Mouse (Mus musculus) embryo, embryonic 10.5 days (tissue): ENCODE measurements at regions not wholly inside any gene's neighbourhood (a gene's known extent, or its start where the extent isn't known, plus 50 kb on each side); places are given as distances from the start of the nearest gene placed in this dataset.

ENCODE experiments used
- DNase-seq: peaks from one replicate; pipeline ENCODE4 v3.0.0-alpha.2; 2015; ENCODE audit warnings: low spot score

- DNase-seq, result peak; percentile 59
Measured at GRCm38 (mm10) chr17:31776949-31777607, 78.5 kb downstream of the Sik1 start.

- no peak for DNase-seq
Measured at GRCm38 (mm10) chr17:31777751-31778150, 77.9 kb downstream of the Sik1 start.

- DNase-seq, result no peak
Measured at GRCm38 (mm10) chr17:31779466-31779865, 76.1 kb downstream of the Sik1 start.

GRCm38 (mm10) chr17:31782251-31782650 lies 73.4 kb downstream of the Sik1 start:
- no peak for DNase-seq

GRCm38 (mm10) chr17:31783071-31783470 lies 72.5 kb downstream of the Sik1 start:
- DNase-seq, result no peak

GRCm38 (mm10) chr17:31788316-31788715 lies 67.3 kb downstream of the Sik1 start:
- DNase-seq, result no peak

- no peak for DNase-seq
Measured at GRCm38 (mm10) chr17:31789068-31789583, 66.5 kb downstream of the Sik1 start.

GRCm38 (mm10) chr17:31789906-31790279 lies 65.7 kb downstream of the Sik1 start:
- peak; percentile 73 for DNase-seq

GRCm38 (mm10) chr17:31790280-31791063 lies 65.1 kb downstream of the Sik1 start:
- DNase-seq, result peak; percentile 78

GRCm38 (mm10) chr17:31791656-31792055 lies 63.9 kb downstream of the Sik1 start:
- DNase-seq, result no peak

GRCm38 (mm10) chr17:31793040-31793439 lies 62.6 kb downstream of the Sik1 start:
- no peak for DNase-seq

GRCm38 (mm10) chr17:31793521-31793920 lies 62.1 kb downstream of the Sik1 start:
- no peak for DNase-seq

- DNase-seq, result no peak
Measured at GRCm38 (mm10) chr17:31793964-31794363, 61.6 kb downstream of the Sik1 start.
